Mouse (Mus musculus) forebrain, embryonic 13.5 days (tissue): ENCODE measurements at regions not wholly inside any gene's neighbourhood (a gene's known extent, or its start where the extent isn't known, plus 50 kb on each side); places are given as distances from the start of the nearest gene placed in this dataset.
A peak's percentile ranks its signal among the peaks of the same experiment; 100 is the strongest.

Experiments used
- ATAC-seq: fragments of 200-750 bp; cut with Nextera tagmentation; 2 replicates; pipeline ENCODE4 v1.8.0; 2017
- H3K27ac ChIP-seq: fragments of 300-500 bp; sonication (generic); 2 replicates; pipeline ENCODE4 v1.5.1; 2015; ENCODE audit warnings: inconsistent platforms, mild to moderate bottlenecking, moderate library complexity
- H3K27me3 ChIP-seq: fragments of 300-500 bp; sonication (generic); 2 replicates; pipeline ENCODE4 v1.6.1; 2015; ENCODE audit warnings: mild to moderate bottlenecking, inconsistent platforms
- H3K36me3 ChIP-seq: fragments of 300-500 bp; sonication (generic); 2 replicates; pipeline ENCODE4 v1.6.1; 2015; ENCODE audit warnings: mild to moderate bottlenecking, inconsistent platforms; ENCODE audit not compliant: poor library complexity, severe bottlenecking
- H3K4me1 ChIP-seq: fragments of 300-500 bp; sonication (generic); 2 replicates; pipeline ENCODE4 v1.6.1; 2015; ENCODE audit warnings: inconsistent platforms
- H3K4me2 ChIP-seq: fragments of 300-500 bp; sonication (generic); 2 replicates; pipeline ENCODE4 v1.6.1; 2015; ENCODE audit warnings: inconsistent platforms, mild to moderate bottlenecking, moderate library complexity
- H3K4me3 ChIP-seq: fragments of 300-500 bp; sonication (generic); 2 replicates; pipeline ENCODE4 v1.5.1; 2015; ENCODE audit warnings: mild to moderate bottlenecking, inconsistent platforms
- H3K9ac ChIP-seq: fragments of 300-500 bp; sonication (generic); 2 replicates; pipeline ENCODE4 v1.6.1; 2015; ENCODE audit warnings: mild to moderate bottlenecking, inconsistent platforms
- H3K9me3 ChIP-seq: fragments of 300-500 bp; sonication (generic); replicated peaks from 2 replicates; pipeline ENCODE4 v1.6.1; 2016; ENCODE audit warnings: inconsistent platforms
- WGBS: fragments of 180-500 bp; shearing (Covaris S2); methylation state at CpG from one replicate; pipeline ENCODE4 v1.1.7; 2015; 5-methylcytosine and 5-hydroxymethylcytosine counted together

- ATAC-seq: peak; percentile 92
- no peaks in the 10 kb centered on the region for H3K9me3 ChIP-seq
- H3K4me3 ChIP-seq: no peak overlapping the region
- H3K27me3 ChIP-seq: no peaks in the 10 kb centered on the region
- H3K4me1 ChIP-seq: peaks cover 3% of the 10 kb centered on the region; the same call in 1 of the 2 replicates
- WGBS: 74% methylated on average over 12 of the region's 12 CpGs
- H3K27ac ChIP-seq: no peak overlapping the region
- no peak overlapping the region for H3K4me2 ChIP-seq
- H3K9ac ChIP-seq: no peak overlapping the region
- no peaks in the 10 kb centered on the region for H3K36me3 ChIP-seq
Observed at GRCm38 (mm10) chr11:65475302-65475701, 205.5 kb upstream of the Myocd start.

DNA sequence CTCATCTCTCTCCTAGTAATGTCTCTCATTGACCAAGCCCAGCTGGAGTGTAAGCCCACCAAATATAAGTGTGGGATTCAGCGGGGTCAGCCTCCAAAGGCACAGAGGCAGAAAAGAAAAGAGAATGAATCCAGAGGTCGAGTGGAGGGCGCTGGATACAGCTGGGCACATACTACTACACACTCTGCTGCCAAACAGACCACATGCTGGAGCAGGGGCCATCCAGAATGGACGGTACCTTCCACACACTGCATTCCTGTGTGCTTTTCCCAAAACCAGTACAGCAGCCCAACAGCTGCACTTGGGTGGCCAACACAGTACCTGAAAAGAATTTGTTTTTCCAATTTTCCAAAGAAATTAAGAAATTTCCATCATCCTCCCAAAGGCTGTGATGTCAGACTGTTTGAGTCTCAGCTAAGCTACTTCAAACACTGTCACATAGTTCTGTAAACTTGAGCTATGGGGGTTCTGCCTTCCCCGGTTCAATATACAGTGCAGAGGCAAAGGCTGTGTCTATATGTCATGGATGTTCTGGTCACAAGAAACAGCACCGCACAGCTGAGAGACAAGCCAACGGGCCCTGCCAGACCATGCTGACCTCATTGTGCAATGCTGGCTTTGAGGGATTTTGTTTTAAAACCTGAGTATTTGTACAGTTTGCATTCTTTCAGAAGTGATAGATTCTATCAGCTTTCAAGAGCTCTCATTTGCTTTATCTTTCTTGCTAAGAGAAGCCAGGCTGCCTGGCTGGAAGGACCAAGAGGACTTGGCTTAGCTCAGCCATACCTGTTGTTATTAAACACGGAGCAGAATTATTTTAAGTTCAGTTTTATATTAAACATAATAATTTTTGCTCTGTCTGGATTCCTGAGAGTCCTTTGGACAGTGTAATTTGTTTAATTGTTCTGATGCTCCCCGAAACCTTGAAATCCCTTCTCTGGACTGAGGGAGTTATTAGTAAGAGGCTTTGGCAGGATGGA is 200.3 kb upstream of the Myocd start:
- 89% methylated on average over 9 of the region's 9 CpGs for WGBS
- ATAC-seq: no peak
- H3K4me1 ChIP-seq: no peaks in the 10 kb centered on the region
- no peak overlapping the region for H3K4me2 ChIP-seq
- no peak overlapping the region for H3K4me3 ChIP-seq
- no peak overlapping the region for H3K27ac ChIP-seq
- no peaks in the 10 kb centered on the region for H3K27me3 ChIP-seq
- no peak overlapping the region for H3K9ac ChIP-seq
- no peaks in the 10 kb centered on the region for H3K9me3 ChIP-seq
- no peaks in the 10 kb centered on the region for H3K36me3 ChIP-seq

GRCm38 (mm10) chr11:65461044-65461443 is 191.3 kb upstream of the Myocd start:
- no peak overlapping the region for H3K9ac ChIP-seq
- no peaks in the 10 kb centered on the region for H3K27me3 ChIP-seq
- H3K4me2 ChIP-seq: no peak overlapping the region
- H3K4me1 ChIP-seq: no peaks in the 10 kb centered on the region
- H3K9me3 ChIP-seq: no peaks in the 10 kb centered on the region
- whole genome bisulfite sequencing: 72% methylated on average over 4 of the region's 4 CpGs
- ATAC-seq: no peak
- H3K27ac ChIP-seq: no peak overlapping the region
- H3K36me3 ChIP-seq: no peaks in the 10 kb centered on the region
- H3K4me3 ChIP-seq: no peak overlapping the region

GRCm38 (mm10) chr11:65448436-65448835 is 178.6 kb upstream of the Myocd start:
- H3K36me3 ChIP-seq: no peaks in the 10 kb centered on the region
- H3K4me2 ChIP-seq: no peak overlapping the region
- WGBS: 90% methylated on average over 3 of the region's 3 CpGs
- H3K4me1 ChIP-seq: no peaks in the 10 kb centered on the region
- H3K4me3 ChIP-seq: no peak overlapping the region
- H3K9me3 ChIP-seq: no peaks in the 10 kb centered on the region
- no peak overlapping the region for H3K27ac ChIP-seq
- no peak for ATAC-seq
- H3K9ac ChIP-seq: no peak overlapping the region
- H3K27me3 ChIP-seq: no peaks in the 10 kb centered on the region

DNA sequence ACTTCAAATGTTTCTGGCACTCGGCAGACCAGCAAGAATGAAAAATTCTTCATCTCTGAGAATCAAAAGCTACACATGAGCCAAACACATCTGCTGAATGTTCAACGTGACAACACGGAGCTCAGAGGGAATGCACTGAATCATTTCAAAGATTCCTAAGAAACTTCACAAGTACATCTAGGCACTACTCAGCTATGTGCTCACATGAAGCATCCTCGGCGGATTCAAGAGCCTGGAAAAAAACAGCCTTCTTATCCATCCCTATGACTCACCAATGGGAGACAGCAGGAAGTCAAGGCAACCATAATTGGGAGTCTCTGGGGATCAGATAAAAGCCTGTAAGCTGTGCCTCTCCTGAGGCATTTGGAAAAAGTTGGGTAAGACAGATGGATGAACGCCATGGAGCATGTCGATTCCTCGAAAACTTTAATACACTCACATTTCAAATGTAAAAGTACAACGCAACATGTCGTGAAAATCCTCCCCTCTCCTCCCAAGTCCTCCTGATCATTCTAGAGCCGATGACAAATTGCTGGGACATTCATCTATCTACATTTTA is 173.8 kb upstream of the Myocd start:
- no peak overlapping the region for H3K4me3 ChIP-seq
- no peak overlapping the region for H3K4me2 ChIP-seq
- no peak overlapping the region for H3K9ac ChIP-seq
- no peaks in the 10 kb centered on the region for H3K36me3 ChIP-seq
- WGBS: 92% methylated on average over 11 of the region's 11 CpGs
- H3K27me3 ChIP-seq: no peaks in the 10 kb centered on the region
- no peaks in the 10 kb centered on the region for H3K9me3 ChIP-seq
- H3K27ac ChIP-seq: no peak overlapping the region
- H3K4me1 ChIP-seq: no peaks in the 10 kb centered on the region
- no peak for ATAC-seq

DNA sequence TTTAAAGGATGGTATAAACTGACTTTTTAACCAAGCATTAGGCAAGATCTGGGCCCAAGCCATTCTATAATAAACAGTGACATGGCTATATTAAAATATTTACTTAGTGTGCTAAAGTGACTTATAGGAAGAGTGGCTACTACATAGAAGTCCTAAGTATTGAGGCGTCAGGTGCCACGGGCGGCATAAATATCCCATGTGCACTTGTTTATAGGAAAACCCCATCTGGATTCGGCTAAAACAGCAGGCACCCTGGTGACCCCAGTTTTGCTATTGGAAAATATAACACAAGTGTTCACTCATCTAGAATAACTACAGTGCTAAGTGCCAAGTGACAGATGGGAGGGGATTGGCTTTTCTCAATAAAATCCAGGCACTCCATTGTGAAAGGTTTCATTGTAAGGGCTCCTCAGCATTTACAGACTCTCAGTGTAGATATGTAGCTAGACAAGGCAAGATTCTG is 165.9 kb upstream of the Myocd start:
- H3K9me3 ChIP-seq: no peaks in the 10 kb centered on the region
- no peaks in the 10 kb centered on the region for H3K27me3 ChIP-seq
- 0 out of 2 replicates have a peak, but pooled peaks have one; percentile 24 for ATAC-seq
- no peak overlapping the region for H3K4me2 ChIP-seq
- no peak overlapping the region for H3K27ac ChIP-seq
- WGBS: 53% methylated on average over 4 of the region's 4 CpGs
- 0 out of 2 replicates have a peak, but pooled peaks cover 5% of the 10 kb centered on the region for H3K4me1 ChIP-seq
- H3K4me3 ChIP-seq: no peak overlapping the region
- no peak overlapping the region for H3K9ac ChIP-seq
- H3K36me3 ChIP-seq: no peaks in the 10 kb centered on the region

GRCm38 (mm10) chr11:65421889-65422288 is 152.1 kb upstream of the Myocd start:
- Histone ChIP-seq H3K9ac (no peak overlapping the region), H3K36me3 (no peaks in the 10 kb centered on the region), H3K9me3 (no peaks in the 10 kb centered on the region), H3K4me1 (no peaks in the 10 kb centered on the region), H3K27ac (no peak overlapping the region), H3K27me3 (no peaks in the 10 kb centered on the region), H3K4me2 (no peak overlapping the region), H3K4me3 (no peak overlapping the region)
- ATAC-seq: no peak
- 54% methylated on average over 1 of the region's 1 CpGs for WGBS

DNA sequence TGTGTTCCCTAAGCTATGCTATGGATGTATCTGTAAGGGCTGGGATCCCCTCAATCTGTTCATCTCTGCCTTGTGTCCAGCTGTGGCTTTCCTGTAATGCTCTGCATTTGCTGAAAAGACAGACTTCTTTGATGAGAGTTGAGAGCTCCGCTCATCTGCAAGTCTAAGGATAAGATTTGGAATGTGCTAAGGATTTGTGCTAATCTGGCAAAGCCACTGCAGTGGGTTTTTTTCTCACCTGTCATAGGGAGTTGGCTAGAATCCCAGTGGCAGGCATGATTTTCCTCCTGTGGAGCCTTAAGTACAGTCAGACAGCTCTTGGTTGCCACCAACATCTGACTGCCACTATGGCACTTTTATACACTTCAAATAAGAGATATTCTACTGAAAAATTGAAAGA is 138.8 kb upstream of the Myocd start:
- ATAC-seq: no peak
- Histone ChIP-seq H3K27me3 (no peaks in the 10 kb centered on the region), H3K9me3 (no peaks in the 10 kb centered on the region), H3K4me2 (no peak overlapping the region), H3K4me3 (no peak overlapping the region), H3K9ac (no peak overlapping the region), H3K36me3 (no peaks in the 10 kb centered on the region), H3K4me1 (no peaks in the 10 kb centered on the region), H3K27ac (no peak overlapping the region)
- 55% methylated on average over 1 of the region's 1 CpGs for WGBS

- peak; percentile 76; the same call in 1 of the 2 replicates for ATAC-seq
- H3K27ac ChIP-seq: no peak overlapping the region
Observed at GRCm38 (mm10) chr11:65402460-65403154, 132.8 kb upstream of the Myocd start.

GRCm38 (mm10) chr11:65389238-65389637 is 119.4 kb upstream of the Myocd start:
- Histone ChIP-seq H3K4me3 (no peak overlapping the region), H3K9me3 (no peaks in the 10 kb centered on the region), H3K4me2 (no peak overlapping the region), H3K27me3 (no peaks in the 10 kb centered on the region), H3K36me3 (no peaks in the 10 kb centered on the region), H3K9ac (no peak overlapping the region), H3K4me1 (peaks cover 9% of the 10 kb centered on the region), H3K27ac (no peak overlapping the region)
- 75% methylated on average over 3 of the region's 3 CpGs for WGBS
- ATAC-seq: no peak

More at GRCm38 (mm10) chr11:65402460-65403154, 132.8 kb upstream of the Myocd start:
- Histone ChIP-seq H3K9ac (no peak overlapping the region), H3K4me2 (no peak overlapping the region), H3K4me3 (no peak overlapping the region), H3K9me3 (no peaks in the 10 kb centered on the region), H3K36me3 (no peaks in the 10 kb centered on the region), H3K27me3 (no peaks in the 10 kb centered on the region), H3K4me1 (no peaks in the 10 kb centered on the region)
- WGBS: 84% methylated on average over 12 of the region's 12 CpGs

DNA sequence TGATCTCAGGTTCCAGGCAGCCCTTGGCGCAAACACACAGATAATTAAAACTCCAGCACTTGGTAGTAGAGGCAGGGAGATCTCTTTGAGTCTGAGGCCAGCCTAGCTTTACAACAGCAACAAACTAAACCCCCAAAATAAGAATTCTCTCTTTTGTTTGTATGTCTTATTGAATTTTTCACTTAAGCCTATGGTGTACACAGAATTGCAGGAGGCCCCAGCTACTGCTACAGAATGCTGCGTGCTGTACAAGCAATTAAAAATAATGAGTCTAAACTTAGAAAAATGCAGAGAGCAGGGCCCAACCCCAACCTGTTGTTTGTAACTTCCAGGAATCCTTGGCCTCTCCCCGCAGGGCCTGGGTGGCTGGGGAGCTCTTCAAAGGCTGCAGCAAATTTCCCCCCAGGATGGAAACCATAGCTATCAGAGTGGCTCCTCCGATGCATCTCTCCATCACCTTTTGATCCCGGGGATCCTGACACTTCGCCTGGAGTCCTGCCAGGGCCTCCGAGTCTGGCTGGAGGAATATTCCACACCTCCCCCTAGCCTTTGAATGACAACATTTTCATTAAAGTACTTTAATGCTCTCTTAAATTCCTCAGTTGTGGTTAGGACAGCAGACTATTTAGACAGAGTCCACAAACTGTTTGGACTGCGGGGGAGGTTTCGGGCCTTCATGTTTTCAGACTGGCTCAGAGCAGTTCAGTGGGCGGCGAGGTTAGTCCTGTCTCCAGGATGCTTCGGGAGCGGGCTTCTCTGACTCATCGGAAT is 116.7 kb upstream of the Myocd start:
- no peak overlapping the region for H3K9ac ChIP-seq
- peak; percentile 30; the same call in 1 of the 2 replicates for ATAC-seq
- no peaks in the 10 kb centered on the region for H3K9me3 ChIP-seq
- 30% methylated on average over 14 of the region's 14 CpGs for WGBS
- H3K4me3 ChIP-seq: no peak overlapping the region
- peaks cover 9% of the 10 kb centered on the region for H3K4me1 ChIP-seq
- no peaks in the 10 kb centered on the region for H3K27me3 ChIP-seq
- no peaks in the 10 kb centered on the region for H3K36me3 ChIP-seq
- H3K4me2 ChIP-seq: peak overlapping the region; percentile 13; the same call in 1 of the 2 replicates
- no peak overlapping the region for H3K27ac ChIP-seq
